Mouse (Mus musculus) spleen, postnatal 10 days (tissue): Measurements from ENCODE around the gene Olfr279.

Experiments
- DNase-seq, 2 experiments: peaks; one replicate each; pipeline ENCODE4 v3.0.0; 2021 to 2022; ENCODE audit warnings: low spot score in 2 of 2

Olfr279 gene

GRCm38 (mm10) chr15:98492102-98492501 is at the start of gene Olfr279:
Gene Olfr279 (plus strand): TSS chr15:98492402.
- no peak for DNase-seq

GRCm38 (mm10) chr15:98444561-98444960 is 47.6 kb upstream of the Olfr279 start:
- no peak for DNase-seq

DNA sequence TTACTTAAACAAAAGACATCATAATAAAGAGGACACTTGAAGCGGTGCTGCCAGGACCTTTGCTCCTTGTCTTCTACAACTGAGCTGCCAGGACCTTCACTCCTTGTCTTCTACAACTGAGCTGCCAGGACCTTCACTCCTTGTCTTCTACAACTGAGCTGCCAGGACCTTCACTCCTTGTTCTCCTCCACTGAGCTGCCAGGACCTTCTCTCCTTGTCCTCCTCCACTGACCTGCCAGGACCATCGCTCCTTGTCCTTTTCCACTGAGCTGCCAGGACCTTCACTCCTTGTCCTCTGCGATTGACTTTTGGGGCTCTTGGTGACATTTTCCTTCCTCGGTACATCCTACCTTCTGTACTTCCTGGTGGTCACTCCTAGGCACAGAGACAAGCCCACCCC is 43.7 kb upstream of the Olfr279 start:
- DNase-seq, result no peak

GRCm38 (mm10) chr15:98452288-98452687 is 39.9 kb upstream of the Olfr279 start, which contains the start of gene Olfr281:
Gene Olfr281 (plus strand): TSS chr15:98452588.
- no peak for DNase-seq

GRCm38 (mm10) chr15:98469596-98469995 is 22.6 kb upstream of the Olfr279 start, which contains the start of gene OR5BS1P:
Gene OR5BS1P (plus strand): TSS chr15:98469896.
- no peak for DNase-seq

GRCm38 (mm10) chr15:98471539-98471938 is 20.7 kb upstream of the Olfr279 start:
- DNase-seq, result no peak

- DNase-seq, result no peak
Measured at GRCm38 (mm10) chr15:98474958-98475357, 17.2 kb upstream of the Olfr279 start.

- peak; percentile 31 to 77 for DNase-seq
Measured at GRCm38 (mm10) chr15:98475382-98475781, 16.8 kb upstream of the Olfr279 start.

DNA sequence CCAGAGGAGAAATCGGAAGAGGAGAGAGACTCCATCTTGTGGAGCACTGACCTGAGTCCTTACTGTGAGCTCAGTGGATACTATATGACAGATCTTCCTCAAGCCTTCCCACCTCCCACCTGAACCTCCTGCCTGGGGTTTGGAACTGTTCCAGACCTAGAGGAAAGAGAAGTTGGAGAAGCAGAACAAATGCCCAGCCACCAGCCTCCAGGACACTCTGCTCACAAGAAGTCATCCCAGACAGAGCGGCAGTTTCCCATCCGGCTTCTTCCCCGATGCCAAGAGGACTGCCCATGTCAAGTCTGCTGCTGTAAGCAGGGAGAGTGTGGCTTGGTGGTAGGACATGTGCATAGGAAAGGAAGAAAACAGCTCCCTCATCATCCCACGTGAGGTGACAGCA is 15.9 kb upstream of the Olfr279 start:
- DNase-seq, result no peak

DNA sequence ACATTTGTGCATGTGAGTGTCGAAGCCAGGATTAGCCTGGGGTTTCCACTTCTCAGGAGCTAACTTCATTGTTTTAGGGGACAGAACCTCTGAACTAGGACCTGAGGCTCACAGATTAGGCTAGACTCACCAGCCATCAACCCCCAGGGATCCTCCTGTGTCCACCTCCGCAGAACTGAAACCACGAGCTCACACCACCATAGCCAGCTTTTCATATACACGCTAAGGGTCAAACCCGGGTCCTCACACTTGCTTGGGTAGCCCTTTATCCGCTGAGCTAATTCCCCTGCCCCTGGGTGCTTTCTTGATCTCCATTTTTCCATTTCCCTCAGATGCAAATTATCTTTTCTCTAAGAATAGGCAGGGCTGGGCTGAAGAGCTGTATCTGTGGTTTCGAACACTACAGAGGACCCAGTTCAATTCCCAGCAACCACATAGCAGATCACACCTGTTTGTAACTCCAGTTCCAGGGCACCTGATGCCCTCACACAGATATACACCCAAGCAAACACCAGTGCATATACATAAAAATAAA is 12.6 kb upstream of the Olfr279 start:
- DNase-seq, result no peak

DNA sequence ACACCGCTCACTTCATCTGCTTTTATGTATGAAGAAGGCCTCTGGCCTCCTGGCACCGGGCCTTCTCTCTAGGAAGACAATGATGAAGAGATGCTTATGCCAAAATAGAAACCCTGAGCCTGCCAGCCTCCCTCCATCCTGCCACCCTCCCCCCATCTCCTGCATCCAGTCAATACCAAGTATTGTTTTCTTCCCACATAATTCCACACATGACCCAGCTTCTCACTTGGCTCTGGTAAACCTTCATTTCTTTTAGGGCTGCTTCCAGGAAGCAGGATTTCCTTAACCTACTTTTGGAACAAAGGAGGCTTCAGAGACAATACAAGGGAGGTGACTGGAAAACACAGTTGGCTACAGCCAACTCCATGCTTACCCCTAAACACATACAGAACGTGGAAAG is 9.5 kb upstream of the Olfr279 start, which contains the start of gene Lalba:
Gene Lalba (minus strand): TSS at position 21 of the 400 bp plus-strand sequence.
- no peak for DNase-seq

DNA sequence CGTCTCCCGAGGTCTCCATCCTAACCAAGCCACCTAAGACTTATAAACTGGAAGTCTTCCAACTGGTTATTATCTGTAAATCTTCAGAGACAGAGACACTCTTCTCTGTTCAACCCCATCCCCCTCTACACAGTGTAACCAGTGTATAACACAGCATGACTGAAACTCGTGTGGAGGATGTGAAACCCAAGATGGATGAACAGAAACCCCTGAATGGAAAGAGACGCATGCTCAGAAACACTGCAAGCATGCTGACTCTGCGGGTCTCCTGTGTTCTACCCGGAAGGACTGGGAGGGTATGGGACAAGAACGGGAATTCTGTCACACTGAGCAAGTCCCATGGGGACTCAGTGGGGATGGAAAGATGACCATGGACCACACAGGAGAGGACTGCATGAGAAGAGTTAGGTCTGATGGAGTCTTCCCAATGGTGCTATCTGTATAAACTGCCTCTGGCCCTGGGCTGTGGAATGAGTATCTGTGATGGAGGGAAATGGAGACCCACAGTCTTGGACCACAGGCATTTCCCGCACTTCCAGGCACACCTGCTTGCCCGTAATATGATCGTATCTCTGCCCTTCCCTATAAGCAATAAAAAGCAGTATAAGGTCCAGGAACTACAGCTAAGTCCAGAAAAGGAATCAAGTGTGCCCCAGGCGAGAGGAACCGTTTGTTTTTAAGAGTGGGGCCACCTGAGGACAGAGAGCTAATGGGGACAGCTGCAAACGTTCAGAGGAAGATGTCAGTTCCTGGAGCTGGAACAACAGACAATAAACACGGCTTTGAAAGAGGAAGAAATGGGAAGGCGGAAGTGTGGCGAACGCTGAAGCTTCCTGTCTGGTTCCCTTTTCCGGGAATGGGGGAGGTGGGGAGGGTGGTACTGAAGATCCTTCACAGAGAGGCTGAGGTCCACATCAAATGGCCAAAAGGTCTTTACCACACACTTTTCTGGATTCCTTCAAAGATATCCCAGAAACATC is 8.0 kb upstream of the Olfr279 start:
- peak; percentile 19 to 35 for DNase-seq

DNA sequence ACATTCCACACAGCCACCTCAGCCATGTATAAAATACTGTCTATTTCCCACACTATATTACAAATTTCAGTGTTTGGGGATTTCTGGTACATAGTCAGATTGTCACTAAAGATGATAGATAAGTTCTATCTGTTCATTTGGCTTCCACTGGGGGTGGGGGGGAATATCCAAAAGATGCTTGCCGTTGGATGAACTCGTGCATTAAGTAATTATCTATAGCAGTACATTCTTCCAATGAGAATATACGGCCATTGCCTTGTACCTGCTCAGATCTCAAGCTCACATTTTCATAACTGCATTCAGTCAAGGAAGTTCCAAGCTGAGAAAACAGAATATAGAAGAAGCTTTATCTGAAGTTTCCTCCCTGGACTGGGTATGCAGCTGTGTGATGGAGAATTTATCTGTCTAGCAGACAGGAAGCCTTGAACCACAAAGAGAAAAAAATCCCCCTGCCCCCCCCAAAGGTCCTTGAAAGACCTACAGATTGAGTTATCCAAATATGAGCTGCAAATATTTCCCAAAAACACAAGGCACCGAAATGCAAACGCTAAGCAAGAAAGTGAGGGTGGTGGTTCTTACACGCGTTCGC is 5.7 kb upstream of the Olfr279 start:
- DNase-seq, result no peak

DNA sequence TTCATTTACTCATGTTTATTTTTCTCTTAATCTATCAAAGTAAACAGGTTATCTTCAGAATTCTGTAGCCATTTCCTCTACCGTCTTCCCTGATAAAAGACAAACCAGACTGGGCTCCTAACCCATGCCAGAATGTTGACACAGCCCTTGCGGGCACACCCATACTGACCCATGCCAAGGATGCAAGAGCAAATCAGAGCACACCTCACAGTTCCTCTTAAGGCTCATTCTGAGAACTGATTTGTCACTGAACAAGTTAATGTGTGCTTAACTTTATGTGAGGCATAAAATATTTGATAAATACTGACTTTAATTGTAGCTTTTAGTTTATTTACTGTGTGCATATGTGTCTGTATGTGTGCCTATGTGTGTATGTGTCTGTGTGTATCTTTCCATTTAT is 870 bp upstream of the Olfr279 start:
- no peak for DNase-seq

GRCm38 (mm10) chr15:98497631-98498030 is 5.4 kb downstream of the Olfr279 start:
- DNase-seq, result no peak

DNA sequence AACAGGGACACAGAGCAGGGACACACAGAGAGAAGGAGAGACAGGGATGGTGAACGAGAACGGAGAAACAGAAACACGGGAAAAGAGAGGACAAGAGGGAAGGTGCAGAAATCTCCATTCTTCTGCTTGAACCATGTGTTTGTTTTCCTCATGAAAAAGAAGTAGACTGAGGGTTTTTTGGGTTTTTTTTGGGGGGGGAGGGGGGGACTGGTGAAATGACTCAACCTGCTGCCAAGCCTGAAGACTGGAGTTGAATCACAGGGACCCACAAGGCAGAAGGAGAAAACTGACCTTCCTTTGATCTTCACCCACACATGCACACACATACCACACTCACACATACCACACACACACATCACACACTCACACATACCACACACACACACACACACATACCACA is 11.1 kb downstream of the Olfr279 start:
- DNase-seq, result no peak

DNA sequence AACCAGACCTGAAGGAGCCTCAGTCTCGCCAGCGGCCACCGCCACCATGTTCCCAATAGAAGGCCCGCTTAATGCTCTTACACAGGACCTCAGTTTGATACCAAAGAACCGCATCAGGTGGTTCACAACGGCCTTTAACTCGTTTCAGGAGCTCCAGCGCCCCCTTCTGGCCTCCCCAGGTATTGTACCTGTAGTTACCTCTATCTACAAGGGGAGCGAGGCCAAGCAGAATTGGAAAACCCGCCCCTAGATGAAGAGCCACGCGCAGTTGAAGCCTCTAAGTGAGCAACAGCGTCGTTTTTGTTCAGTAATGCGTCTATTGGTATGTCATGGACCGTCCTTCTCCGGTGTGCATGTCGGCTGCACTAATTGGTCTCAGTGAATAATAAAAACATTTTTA is 12.3 kb downstream of the Olfr279 start:
- DNase-seq, result peak; percentile 66 to 90

DNA sequence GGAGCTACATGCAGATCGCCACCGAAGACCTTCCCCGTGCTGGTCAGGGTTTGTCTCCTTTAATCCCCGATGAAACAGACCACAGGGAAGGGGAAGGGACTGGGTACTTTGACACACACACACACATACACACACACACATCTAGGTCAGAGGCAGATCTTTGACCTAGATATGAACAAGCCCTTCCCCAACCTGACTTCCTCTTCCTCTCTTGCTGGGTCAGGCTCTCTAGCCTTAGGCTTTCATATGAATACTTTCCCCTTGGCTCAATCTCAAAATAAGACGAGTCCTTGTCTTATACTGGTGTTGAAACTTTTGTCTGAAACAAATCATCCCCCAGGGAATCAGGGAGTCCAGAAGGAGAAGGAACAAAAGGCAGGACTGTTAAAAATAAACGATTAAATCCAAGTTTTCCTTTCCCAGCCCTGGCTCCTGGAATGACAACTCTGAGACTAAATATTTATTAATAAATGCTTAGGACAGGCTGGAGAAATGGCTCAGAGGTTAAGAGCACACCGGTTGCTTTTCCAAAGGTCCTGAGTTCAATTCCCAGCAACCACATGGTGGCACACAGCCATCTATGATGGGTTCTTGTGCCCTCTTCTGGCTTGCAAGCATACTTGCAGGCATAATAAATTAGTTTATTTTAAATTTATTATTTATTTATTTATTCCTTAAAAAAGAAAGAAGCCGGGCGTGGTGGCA is 14.2 kb downstream of the Olfr279 start:
- DNase-seq, result no peak

- no peak for DNase-seq
Measured at GRCm38 (mm10) chr15:98507321-98507720, 15.1 kb downstream of the Olfr279 start.

DNA sequence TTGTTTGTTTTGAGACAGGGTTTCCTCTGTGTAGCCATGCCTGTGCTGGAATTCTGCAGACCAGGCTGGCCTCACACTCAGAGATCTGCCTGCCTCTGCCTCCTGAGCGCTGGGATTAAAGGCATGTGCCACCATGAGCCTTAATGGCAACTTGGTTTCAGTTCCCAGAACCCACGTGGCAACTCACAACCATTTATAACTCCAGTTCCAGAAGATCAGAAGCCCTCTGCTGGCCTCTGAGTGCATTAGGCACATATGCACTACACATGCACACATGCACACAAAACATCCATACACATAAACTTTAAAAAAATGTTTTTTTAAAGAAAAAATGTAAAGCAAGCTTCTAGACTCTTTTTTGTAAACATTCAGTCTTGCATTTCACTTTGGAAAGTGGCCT is 17.2 kb downstream of the Olfr279 start:
- no peak for DNase-seq

DNA sequence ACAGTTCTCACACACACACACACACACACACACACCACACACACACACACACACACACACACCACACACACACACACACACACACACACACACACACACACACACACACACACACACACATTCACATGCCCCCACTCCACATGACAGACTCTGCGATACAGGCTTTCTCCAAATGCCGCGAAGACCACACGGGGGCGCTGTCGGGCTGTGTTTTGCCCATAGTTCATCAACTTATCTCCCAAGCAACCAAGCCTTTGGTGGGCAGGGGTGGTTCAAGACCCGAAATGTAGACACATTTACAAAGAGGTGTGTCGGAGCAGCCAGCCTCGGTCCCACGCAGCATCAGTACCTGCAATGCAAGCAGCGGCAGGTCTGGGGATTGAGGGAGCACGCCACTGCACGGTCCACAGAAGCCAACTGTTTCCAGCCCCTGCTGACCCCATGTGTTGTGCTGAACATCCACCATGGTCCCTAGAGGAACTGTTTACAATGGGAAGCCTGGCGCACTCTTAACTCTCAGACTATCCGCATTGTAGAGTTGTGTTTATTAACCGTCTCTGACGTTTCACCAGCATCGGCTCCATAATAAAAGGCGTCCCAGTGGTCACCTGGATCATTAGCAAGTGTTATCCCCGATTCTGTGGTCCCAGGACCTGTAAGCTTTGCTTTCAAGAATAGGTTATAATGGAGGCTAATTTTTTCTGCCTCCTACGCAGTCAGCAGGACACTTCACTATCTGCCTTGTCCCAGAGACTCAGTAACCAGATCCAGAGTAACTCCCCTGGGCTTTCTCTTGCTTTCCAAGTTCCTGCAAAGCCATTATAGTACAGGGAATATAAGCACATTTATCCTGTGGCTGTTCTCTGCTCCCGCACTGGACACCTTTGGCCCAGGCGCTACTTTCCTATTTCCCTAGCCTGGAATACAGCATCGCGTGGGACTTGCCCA is 18.5 kb downstream of the Olfr279 start:
- peak; percentile 76 to 90 for DNase-seq
